Mouse (Mus musculus) myocyte (in vitro differentiated cells): ENCODE results near the gene Gpr26.

Source experiments
- POLR2A ChIP-seq: IDR thresholded peaks from one replicate; pipeline ENCODE4 v1.6.1; 2011; ENCODE audit warnings: low read depth, mild to moderate bottlenecking, control low read depth, moderate library complexity; ENCODE audit not compliant: insufficient read length
- POLR2AphosphoS2 ChIP-seq: IDR thresholded peaks from one replicate; pipeline ENCODE4 v1.6.1; 2011; ENCODE audit warnings: low read depth, control low read depth; ENCODE audit not compliant: insufficient read length

DNA sequence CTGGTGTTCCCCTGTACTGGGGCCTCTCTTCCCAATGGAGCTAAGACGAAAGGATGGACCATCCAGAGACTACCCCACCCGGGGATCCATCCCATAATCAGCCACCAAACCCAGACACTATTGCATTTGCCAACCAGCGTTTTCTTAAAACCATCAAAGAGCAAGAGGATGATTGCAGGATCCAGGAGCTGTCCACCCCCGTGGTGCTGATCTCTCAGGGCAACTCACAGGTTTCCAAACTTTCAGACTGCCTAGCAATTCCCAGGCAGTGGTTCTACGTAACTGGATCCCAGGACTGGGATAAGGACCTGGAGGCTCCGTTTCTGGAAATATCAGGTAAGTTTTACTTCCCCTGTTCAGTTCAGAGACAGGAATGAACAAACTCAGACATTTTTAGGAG is 5.7 kb upstream of the Gpr26 start:
- TF ChIP-seq POLR2A, result no peak
- TF ChIP-seq POLR2AphosphoS2, result no peak
